In the genomic region with DNA sequence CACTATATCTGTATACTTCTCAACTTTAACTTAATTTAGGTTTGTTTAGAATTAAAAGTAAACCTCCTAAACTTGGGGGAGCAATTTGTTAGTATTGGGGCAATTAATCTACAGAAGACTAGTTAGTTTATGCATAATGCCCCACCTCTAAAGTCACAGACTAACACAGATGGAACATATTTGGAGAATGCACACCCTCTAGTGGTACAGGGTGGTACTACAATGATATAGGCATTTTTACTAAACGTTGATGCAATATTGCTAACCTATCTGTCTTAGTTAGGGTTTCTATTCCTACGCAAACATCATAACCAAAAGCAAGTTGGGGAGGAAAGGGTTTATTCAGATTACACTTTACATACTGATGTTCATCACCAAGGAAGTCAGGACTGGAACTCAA, we compare ENCODE assay signal across 10 mouse cellular contexts. TPM values are rescaled to one million over a fixed set of nuclear protein-coding genes. Genes with fewer than 3 reads are reported as not detected.
DNase-seq lines count a peak whose midpoint lies in the region; ATAC-seq and TF ChIP-seq lines count a peak whose summit lies in the region.
"Had no signal": no experiment of that assay in that cellular context is flagged by ENCODE, and none has a peak within 500 bp of the region (broad histone marks: within the 10 kb centered on the region; RNA-seq: fewer than 3 reads in every experiment).

No protein-coding gene starts in this region.

- in situ Hi-C loops in Patski (cut with MboI; ENCODE audit: low pct_unique_long_range_greater_than_20kb) = no loop called here

- peak; percentile 62 for TF ChIP-seq CTCF in left cerebral cortex, adult 2 months (IDR thresholded peaks at IDR 0.05)
- TF ChIP-seq CTCF in Patski (IDR thresholded peaks at IDR 0.05) = peak; percentile 46

- no peak overlapping the region for H3K27ac ChIP-seq in left cerebral cortex, adult 2 months

- CTCF ChIA-PET in Patski (lab: Charles Lee) = no interaction called here

- no peak for DNase-seq in left cerebral cortex, adult 2 months (ENCODE audit: extremely low spot score in 1 of 2, low spot score in 2 of 2)
- DNase-seq in left cerebral cortex, adult 9 months (ENCODE audit: low spot score in 2 of 2) = no peak
- DNase-seq in Patski (ENCODE audit: low read depth, low spot score) = no peak
- DNase-seq in induced T-regulatory cell, adult 2 months (ENCODE audit: low read depth) = peak; percentile 74
- DNase-seq in spleen, postnatal 4 days (ENCODE audit: low spot score in 2 of 2) = no peak
- no peak for DNase-seq in layer of hippocampus, adult 11-12 months (ENCODE audit: low spot score)
- no peak for DNase-seq in thymus, postnatal 25 days
- DNase-seq: adrenal gland, postnatal 14 days had no signal

- intact Hi-C loops in left cerebral cortex, adult 2 months (cut with DNase I) = loop anchor here (1.0 kb wide), 1 partner anchor 36 kb away; no protein-coding TSS in a partner anchor

- POLR2A ChIA-PET in Patski (lab: Charles Lee) = interaction anchor here (0.6 kb wide), 1 partner anchor 47 kb away, joined by 3 read pairs; no protein-coding TSS in a partner anchor

- H3K4me3 ChIP-seq in left cerebral cortex, adult 2 months = no peak overlapping the region
- H3K4me3 ChIP-seq: megakaryocyte, embryonic 14.5 days had no signal

- peak; percentile 68 for ATAC-seq in CD4-positive, CD25-positive, alpha-beta regulatory T cell, adult 4 months
- ATAC-seq in Patski = no peak

- peaks cover 35% of the 10 kb centered on the region for H3K27me3 ChIP-seq in Patski
- H3K27me3 ChIP-seq: megakaryocyte, embryonic 14.5 days had no signal

RNA-seq across cellular contexts. Expression of gene Zfp386, which starts 19.4 kb away (rescaled TPM):
- total RNA-seq in left cerebral cortex, adult 2 months (2021) = 10 to 100 TPM; 29.6 to 32.0 TPM
- polyA plus RNA-seq in CD4-positive, CD25-positive, alpha-beta regulatory T cell, adult 4 months (2017; shearing (Covaris generic)) = 10 to 100 TPM; 47.8 to 49.0 TPM
- 30.1 TPM for polyA plus RNA-seq in Patski (2021)

RNA-seq across cellular contexts. Expression of gene Vipr2, which starts 49.4 kb away (rescaled TPM):
- 1 to 10 TPM in 1 of 2 experiments, under 1 TPM in 1; 0.43 to 1.3 TPM for total RNA-seq in left cerebral cortex, adult 2 months (2021)
- under 1 TPM; 0.19 to 0.86 TPM for polyA plus RNA-seq in CD4-positive, CD25-positive, alpha-beta regulatory T cell, adult 4 months (2017; shearing (Covaris generic))
- polyA plus RNA-seq in Patski (2021) = 0.10 TPM
